Mouse (Mus musculus): ENCODE measurements around the gene Abi3. TPM values are rescaled to one million over a fixed set of nuclear protein-coding genes. Genes with fewer than 3 reads are reported as not detected.

Abi3 gene
- polyA plus RNA-seq, 1 experiment, result 21.8 TPM

GRCm38 (mm10) chr11:95861397-95861796 lies 19.1 kb upstream of the Abi3 start:
- 97% methylated on average over 8 of the region's 8 CpGs for whole genome bisulfite sequencing
- TF ChIP-seq CTCF (conservative IDR thresholded peaks at IDR 0.05; ENCODE audit: insufficient read depth, insufficient read length, low read depth, low read length) (no peak), POLR2A (IDR thresholded peaks at IDR 0.05; ENCODE audit: low read depth, low read length) (no peak)
- no peak for DNase-seq

GRCm38 (mm10) chr11:95860071-95860490 lies 17.8 kb upstream of the Abi3 start:
- TF ChIP-seq CTCF (conservative IDR thresholded peaks at IDR 0.05; ENCODE audit: insufficient read depth, insufficient read length, low read depth, low read length), result no peak
- TF ChIP-seq POLR2A (IDR thresholded peaks at IDR 0.05; ENCODE audit: low read depth, low read length), result no peak
- no peaks in the 10 kb centered on the region for H3K36me3 ChIP-seq (ENCODE audit: control insufficient read depth, insufficient read depth, low read length)
- WGBS, result 17% methylated on average over 3 of the region's 3 CpGs
- H3K27me3 ChIP-seq (replicated peaks; ENCODE audit: control insufficient read depth, insufficient read depth, low read length), result no peaks in the 10 kb centered on the region
- H3K4me1 ChIP-seq (ENCODE audit: control insufficient read depth, insufficient read depth, low read length), result peaks cover 6% of the 10 kb centered on the region; the same call in 1 of the 2 replicates
- no peak for DNase-seq
- peak overlapping the region; percentile 65 for H3K4me3 ChIP-seq (ENCODE audit: insufficient read depth, low read depth, low read length)
- no peak overlapping the region for H3K27ac ChIP-seq (ENCODE audit: insufficient read depth, low read depth, low read length)

More at GRCm38 (mm10) chr11:95861397-95861796, 19.1 kb upstream of the Abi3 start:
- no peaks in the 10 kb centered on the region for H3K27me3 ChIP-seq (replicated peaks; ENCODE audit: control insufficient read depth, insufficient read depth, low read length)
- peaks cover 6% of the 10 kb centered on the region; the same call in 1 of the 2 replicates for H3K4me1 ChIP-seq (ENCODE audit: control insufficient read depth, insufficient read depth, low read length)
- H3K36me3 ChIP-seq (ENCODE audit: control insufficient read depth, insufficient read depth, low read length), result no peaks in the 10 kb centered on the region
- no peak overlapping the region for H3K27ac ChIP-seq (ENCODE audit: insufficient read depth, low read depth, low read length)
- H3K4me3 ChIP-seq (ENCODE audit: insufficient read depth, low read depth, low read length), result no peak overlapping the region

DNA sequence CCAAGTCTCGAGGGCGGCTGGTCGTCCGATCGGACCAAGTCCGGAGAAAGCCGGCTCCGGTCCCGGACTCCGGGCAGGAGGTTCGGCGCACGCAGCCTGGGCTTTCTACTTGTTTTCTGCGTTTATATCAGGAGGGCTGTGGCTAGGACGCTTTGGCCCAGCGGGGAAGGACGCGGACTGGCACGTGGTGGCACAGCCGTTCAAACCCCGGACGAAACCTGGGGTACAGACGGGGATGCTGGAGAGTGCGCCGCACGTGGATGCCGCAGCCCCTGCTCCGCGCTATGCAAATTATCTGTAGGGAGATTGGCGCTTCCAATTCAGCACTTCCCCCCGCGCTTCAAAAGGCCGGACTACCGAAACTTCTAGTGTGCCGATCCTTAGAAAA lies 17.2 kb upstream of the Abi3 start:
- peak overlapping the region; percentile 32; the same call in 1 of the 2 replicates for H3K27ac ChIP-seq (ENCODE audit: insufficient read depth, low read depth, low read length)
- peak; percentile 84 for DNase-seq
- TF ChIP-seq POLR2A (IDR thresholded peaks at IDR 0.05; ENCODE audit: low read depth, low read length) (no peak), CTCF (conservative IDR thresholded peaks at IDR 0.05; ENCODE audit: insufficient read depth, insufficient read length, low read depth, low read length) (no peak)
- peak overlapping the region; percentile 65 for H3K4me3 ChIP-seq (ENCODE audit: insufficient read depth, low read depth, low read length)
- H3K27me3 ChIP-seq (replicated peaks; ENCODE audit: control insufficient read depth, insufficient read depth, low read length), result no peaks in the 10 kb centered on the region
- under 1% methylated on average over 35 of the region's 35 CpGs for WGBS
- H3K4me1 ChIP-seq (ENCODE audit: control insufficient read depth, insufficient read depth, low read length), result peaks cover 6% of the 10 kb centered on the region; the same call in 1 of the 2 replicates
- no peaks in the 10 kb centered on the region for H3K36me3 ChIP-seq (ENCODE audit: control insufficient read depth, insufficient read depth, low read length)

GRCm38 (mm10) chr11:95858528-95859467 lies 16.5 kb upstream of the Abi3 start:
- peak; percentile 99 for DNase-seq
- Histone ChIP-seq H3K27ac (ENCODE audit: insufficient read depth, low read depth, low read length) (peak overlapping the region; percentile 86), H3K36me3 (ENCODE audit: control insufficient read depth, insufficient read depth, low read length) (no peaks in the 10 kb centered on the region), H3K4me1 (ENCODE audit: control insufficient read depth, insufficient read depth, low read length) (peaks cover 6% of the 10 kb centered on the region; the same call in 1 of the 2 replicates), H3K4me3 (ENCODE audit: insufficient read depth, low read depth, low read length) (peak overlapping the region; percentile 73), H3K27me3 (replicated peaks; ENCODE audit: control insufficient read depth, insufficient read depth, low read length) (no peaks in the 10 kb centered on the region)
- no peak for TF ChIP-seq POLR2A (IDR thresholded peaks at IDR 0.05; ENCODE audit: low read depth, low read length)
- 0 out of 2 replicates have a peak, but pooled peaks have one; percentile 0 for TF ChIP-seq CTCF (conservative IDR thresholded peaks at IDR 0.05; ENCODE audit: insufficient read depth, insufficient read length, low read depth, low read length)
- WGBS, result under 1% methylated on average over 58 of the region's 58 CpGs

DNA sequence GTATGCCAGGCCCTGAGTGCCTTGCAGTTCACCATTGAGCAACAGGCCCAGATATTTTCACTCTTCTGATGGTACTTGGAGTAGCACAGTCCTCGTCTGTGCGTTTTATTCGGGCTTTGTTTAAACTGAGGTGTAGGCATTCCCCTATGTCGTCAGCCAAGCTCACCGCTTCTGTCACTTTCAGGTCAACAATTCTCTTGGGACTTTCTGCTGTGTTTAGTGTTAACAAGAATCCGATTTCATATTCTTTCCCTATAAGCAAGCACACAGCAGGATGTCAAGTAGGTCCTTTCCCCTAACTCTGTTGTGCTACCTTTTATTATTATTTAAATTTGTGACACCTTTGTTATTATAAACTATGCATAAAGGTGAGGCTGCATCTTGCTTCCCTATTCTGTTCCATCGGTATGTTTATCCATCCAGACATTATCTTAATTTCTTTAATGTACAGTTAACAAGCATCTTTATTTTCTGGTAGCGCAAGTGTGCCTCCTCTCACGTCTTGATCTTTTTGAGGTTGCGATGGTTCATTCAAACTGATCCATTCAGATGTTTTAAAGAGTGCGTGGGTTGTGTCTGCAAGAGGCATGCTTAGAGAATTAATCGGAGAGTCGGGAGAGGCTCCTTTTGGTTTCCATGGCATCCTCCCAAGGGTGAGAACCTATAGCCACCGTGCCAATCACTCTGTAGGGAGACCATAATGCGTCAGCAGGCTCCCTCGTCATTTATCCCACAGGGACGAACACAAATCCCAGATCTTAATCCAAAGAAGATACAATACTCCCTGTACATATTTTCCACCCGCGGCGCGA lies 15.6 kb upstream of the Abi3 start:
- H3K4me3 ChIP-seq (ENCODE audit: insufficient read depth, low read depth, low read length), result peak overlapping the region; percentile 73
- TF ChIP-seq POLR2A (IDR thresholded peaks at IDR 0.05; ENCODE audit: low read depth, low read length), result no peak
- no peak for TF ChIP-seq CTCF (conservative IDR thresholded peaks at IDR 0.05; ENCODE audit: insufficient read depth, insufficient read length, low read depth, low read length)
- no peak for DNase-seq
- peak overlapping the region; percentile 61; the same call in 1 of the 2 replicates for H3K27ac ChIP-seq (ENCODE audit: insufficient read depth, low read depth, low read length)
- peaks cover 6% of the 10 kb centered on the region; the same call in 1 of the 2 replicates for H3K4me1 ChIP-seq (ENCODE audit: control insufficient read depth, insufficient read depth, low read length)
- H3K27me3 ChIP-seq (replicated peaks; ENCODE audit: control insufficient read depth, insufficient read depth, low read length), result no peaks in the 10 kb centered on the region
- 26% methylated on average over 21 of the region's 21 CpGs for WGBS
- no peaks in the 10 kb centered on the region for H3K36me3 ChIP-seq (ENCODE audit: control insufficient read depth, insufficient read depth, low read length)

DNA sequence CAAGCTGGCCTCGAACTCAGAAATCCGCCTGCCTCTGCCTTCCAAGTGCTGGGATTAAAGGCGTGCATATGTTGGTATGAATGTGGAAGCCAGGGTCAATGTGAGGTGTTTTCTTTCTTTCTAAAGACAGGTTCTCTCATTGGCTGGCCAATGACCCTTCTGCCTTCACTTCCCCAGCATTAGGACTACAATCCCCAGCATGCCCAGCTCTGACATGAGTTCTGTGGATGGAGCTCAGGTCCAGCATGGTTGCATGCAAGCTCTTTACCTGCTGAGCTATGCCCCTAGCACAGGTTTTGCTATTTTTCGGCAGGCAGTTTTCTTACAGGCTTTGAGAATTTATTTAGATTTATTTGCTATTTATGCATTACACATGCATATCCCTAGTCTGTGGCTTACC lies 15.0 kb upstream of the Abi3 start:
- no peak for DNase-seq
- TF ChIP-seq CTCF (conservative IDR thresholded peaks at IDR 0.05; ENCODE audit: insufficient read depth, insufficient read length, low read depth, low read length) (no peak), POLR2A (IDR thresholded peaks at IDR 0.05; ENCODE audit: low read depth, low read length) (no peak)
- H3K36me3 ChIP-seq (ENCODE audit: control insufficient read depth, insufficient read depth, low read length), result no peaks in the 10 kb centered on the region
- peaks cover 6% of the 10 kb centered on the region; the same call in 1 of the 2 replicates for H3K4me1 ChIP-seq (ENCODE audit: control insufficient read depth, insufficient read depth, low read length)
- no peak overlapping the region for H3K27ac ChIP-seq (ENCODE audit: insufficient read depth, low read depth, low read length)
- H3K4me3 ChIP-seq (ENCODE audit: insufficient read depth, low read depth, low read length), result no peak overlapping the region
- 90% methylated on average over 4 of the region's 4 CpGs for WGBS
- no peaks in the 10 kb centered on the region; the same call in 1 of the 2 replicates for H3K27me3 ChIP-seq (replicated peaks; ENCODE audit: control insufficient read depth, insufficient read depth, low read length)
